Mouse (Mus musculus): ENCODE results near the gene Zfp282. TPM values are rescaled to one million over a fixed set of nuclear protein-coding genes. Genes with fewer than 3 reads are reported as not detected.

The Zfp282 gene
- polyA plus RNA-seq, 1 experiment from 2014 or later: 11.2 TPM

DNA sequence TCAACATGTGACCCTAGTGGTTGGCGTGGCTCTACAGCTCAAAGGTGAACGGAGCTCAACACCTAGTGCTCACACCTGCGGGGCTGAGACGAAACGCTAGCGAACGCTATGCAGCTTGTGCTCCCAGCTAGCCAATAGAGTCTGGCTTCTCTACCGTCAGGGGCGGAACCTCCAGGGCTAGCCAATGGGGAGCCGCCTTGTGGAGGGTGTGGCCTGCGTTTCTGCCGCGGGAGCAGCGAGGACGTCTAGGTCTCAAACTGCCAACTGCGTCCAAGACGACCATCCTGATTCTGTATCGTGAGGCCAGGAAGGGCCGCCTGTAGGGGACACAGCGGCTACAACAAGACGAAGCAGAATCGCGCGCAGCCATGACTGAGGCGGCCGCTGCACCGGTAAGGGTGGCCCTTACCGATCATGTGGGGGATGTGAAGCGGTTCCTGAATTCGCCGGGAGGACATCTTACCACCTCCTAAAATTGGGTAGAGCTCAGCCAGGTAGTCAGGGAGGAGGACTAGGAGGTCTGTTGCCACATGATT is 76.3 kb downstream of the Zfp282 start, which contains the start of gene Zfp956:
TSS of gene Zfp956 (plus strand) at position 200 of the 536 bp plus-strand sequence.
- no peaks in the 10 kb centered on the region for H3K9me3 ChIP-seq
- under 1% methylated on average over 31 of the region's 31 CpGs for WGBS
- 0 out of 2 replicates have a peak, but pooled peaks cover 5% of the 10 kb centered on the region for H3K4me1 ChIP-seq
- peaks cover 52% of the 10 kb centered on the region for H3K27me3 ChIP-seq (ENCODE audit: insufficient read depth, poor library complexity, severe bottlenecking)
- peak within 1 kb of the TSS; percentile 74 for H3K4me3 ChIP-seq
- H3K36me3 ChIP-seq: 0 out of 2 replicates have a peak, but pooled peaks cover 4% of the 10 kb centered on the region
- peak; percentile 98 for DNase-seq (ENCODE audit: low spot score)
- H3K27ac ChIP-seq: peak within 1 kb of the TSS; percentile 79

DNA sequence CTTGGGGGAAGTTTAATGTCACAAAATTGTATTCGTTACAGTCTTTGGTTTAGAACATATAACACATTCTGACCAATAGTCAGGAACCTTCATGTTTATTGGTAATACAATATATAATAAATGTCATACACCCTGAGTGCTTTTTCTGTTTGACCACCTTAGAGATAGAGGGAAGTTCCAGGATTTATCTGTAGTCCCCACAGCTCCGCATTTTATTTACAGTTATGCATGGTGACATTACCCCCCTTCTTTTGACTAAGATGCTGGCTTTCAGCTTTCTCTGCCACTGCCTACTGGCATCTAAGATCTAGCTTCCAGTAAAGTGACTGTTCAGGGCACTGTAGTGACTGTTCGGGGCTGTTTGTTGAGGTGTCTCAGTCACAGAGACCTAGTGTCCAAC is 77.4 kb downstream of the Zfp282 start:
- WGBS: 91% methylated on average over 3 of the region's 3 CpGs

GRCm38 (mm10) chr6:47957816-47958215 is 80.8 kb downstream of the Zfp282 start:
- Histone ChIP-seq H3K27ac (no peak overlapping the region), H3K9me3 (no peaks in the 10 kb centered on the region), H3K27me3 (ENCODE audit: insufficient read depth, poor library complexity, severe bottlenecking) (peaks cover 24% of the 10 kb centered on the region), H3K4me1 (0 out of 2 replicates have a peak, but pooled peaks cover 5% of the 10 kb centered on the region), H3K36me3 (0 out of 2 replicates have a peak, but pooled peaks cover 4% of the 10 kb centered on the region), H3K4me3 (no peak overlapping the region)
- no peak for DNase-seq (ENCODE audit: low spot score)

More for the DNA sequence above, 77.4 kb downstream of the Zfp282 start:
- Histone ChIP-seq H3K9me3 (no peaks in the 10 kb centered on the region), H3K36me3 (0 out of 2 replicates have a peak, but pooled peaks cover 4% of the 10 kb centered on the region), H3K27me3 (ENCODE audit: insufficient read depth, poor library complexity, severe bottlenecking) (peaks cover 51% of the 10 kb centered on the region), H3K27ac (no peak overlapping the region), H3K4me1 (0 out of 2 replicates have a peak, but pooled peaks cover 5% of the 10 kb centered on the region), H3K4me3 (no peak overlapping the region)
- DNase-seq (ENCODE audit: low spot score): no peak

Other genes starting within 250 kb of the Zfp282 start
- gene Pdia4, start 63.8 kb upstream of the Zfp282 start, polyA plus RNA-seq (2016; fragmentation: Nextera tagmentation; extraction: Ambion mirVana): 232 and 268 TPM in 2 replicates
- gene Zfp786, start 46.3 kb upstream of the Zfp282 start, polyA plus RNA-seq (2016; fragmentation: Nextera tagmentation; extraction: Ambion mirVana): 1.2 and 3.5 TPM in 2 replicates
- gene Zfp398, start 41.5 kb upstream of the Zfp282 start, polyA plus RNA-seq (2016; fragmentation: Nextera tagmentation; extraction: Ambion mirVana): 4.7 and 5.4 TPM in 2 replicates
- 9.4 and 11.8 TPM in 2 replicates for gene Zfp212, start 43.3 kb downstream of the Zfp282 start, polyA plus RNA-seq (2016; fragmentation: Nextera tagmentation; extraction: Ambion mirVana)
- 3.7 and 4.9 TPM in 2 replicates for gene Zfp956, start 76.2 kb downstream of the Zfp282 start, polyA plus RNA-seq (2016; fragmentation: Nextera tagmentation; extraction: Ambion mirVana)
- 4.7 and 8.0 TPM in 2 replicates for gene Zfp777, start 171.7 kb downstream of the Zfp282 start, polyA plus RNA-seq (2016; fragmentation: Nextera tagmentation; extraction: Ambion mirVana)
- 11.0 and 18.0 TPM in 2 replicates for gene Zfp746, start 209.4 kb downstream of the Zfp282 start, polyA plus RNA-seq (2016; fragmentation: Nextera tagmentation; extraction: Ambion mirVana)

Data from heart, embryonic 10.5 days (tissue).